Mouse (Mus musculus): ENCODE data around the gene Pth2.
"Not testable (repeated sequence)": the region's sequence is repeated elsewhere in the genome, so short reads cannot be mapped to it uniquely, and the experiment has no call there.

GRCm38 (mm10) chr7:45173772-45174171, 7.0 kb upstream of the Pth2 start:
- TF ChIP-seq POLR2A (IDR thresholded peaks at IDR 0.05; ENCODE audit: low read depth, low read length); MXI1 (IDR thresholded peaks at IDR 0.05; ENCODE audit: low read depth, low read length); POLR2AphosphoS2 (IDR thresholded peaks at IDR 0.05; ENCODE audit: low read depth, low read length); BHLHE40 (IDR thresholded peaks at IDR 0.05; ENCODE audit: low read depth, low read length); RCOR1 (conservative IDR thresholded peaks at IDR 0.05; ENCODE audit: low read depth, low read length); CHD2 (IDR thresholded peaks at IDR 0.05; ENCODE audit: low read length); JUND (conservative IDR thresholded peaks at IDR 0.05; ENCODE audit: low read depth, low read length): not testable (repeated sequence)
- peak in 1 of 2 experiments; percentile 65; a peak in 2 of 4 replicates for TF ChIP-seq CTCF (conservative IDR thresholded peaks at IDR 0.05 in 1 of 2, IDR thresholded peaks at IDR 0.05 in 1 of 2; ENCODE audit: low read depth in 2 of 2, low read length in 2 of 2)
